Mouse (Mus musculus) kidney, adult 2 months (tissue): ENCODE data around the gene Dnaaf1. TPM values are rescaled to one million over a fixed set of nuclear protein-coding genes. Genes with fewer than 3 reads are reported as not detected.

Experiments
- DNase-seq: peaks from one replicate; pipeline ENCODE4 v3.0.0; 2021
- H3K27ac ChIP-seq: fragments of 200-500 bp; 2 replicates; pipeline ENCODE4 v1.5.1; 2012; ENCODE audit warnings: low read depth, low read length, control low read depth, inconsistent platforms; ENCODE audit not compliant: insufficient read depth
- H3K27me3 ChIP-seq: fragments of 200-500 bp; replicated peaks from 2 replicates; pipeline ENCODE4 v1.6.1; 2012; ENCODE audit warnings: mild to moderate bottlenecking, moderate library complexity, low read length, inconsistent platforms; ENCODE audit not compliant: control insufficient read depth, insufficient read depth
- H3K36me3 ChIP-seq: fragments of 200-500 bp; 2 replicates; pipeline ENCODE4 v1.6.1; 2012; ENCODE audit warnings: mild to moderate bottlenecking, moderate library complexity, low read length, inconsistent platforms; ENCODE audit not compliant: control insufficient read depth, insufficient read depth
- H3K4me1 ChIP-seq: fragments of 200-500 bp; 2 replicates; pipeline ENCODE4 v1.6.1; 2011; ENCODE audit warnings: low read length; ENCODE audit not compliant: control insufficient read depth, insufficient read depth
- H3K4me3 ChIP-seq: fragments of 200-500 bp; 2 replicates; pipeline ENCODE4 v1.5.1; 2011; ENCODE audit warnings: mild to moderate bottlenecking, low read depth, low read length, control low read depth; ENCODE audit not compliant: insufficient read depth
- CTCF ChIP-seq: fragments of 200-500 bp; conservative IDR thresholded peaks from 2 replicates; pipeline ENCODE4 v1.5.1; 2011; ENCODE audit warnings: low read depth, mild to moderate bottlenecking, control low read depth, low read length, moderate library complexity, mixed read lengths; ENCODE audit not compliant: insufficient read depth, insufficient read length
- POLR2A ChIP-seq: fragments of 200-500 bp; IDR thresholded peaks from one replicate; pipeline ENCODE4 v1.6.1; 2011; ENCODE audit warnings: low read depth, low read length, control low read depth
- WGBS: fragments of 180-500 bp; shearing (Covaris S2); methylation state at CpG from one replicate; pipeline ENCODE4 v1.1.7; 2018; 5-methylcytosine and 5-hydroxymethylcytosine counted together
- polyA plus RNA-seq: library from polyadenylated mRNA; depleted of rRNA; stranded (reverse); fragments of >200 nt; gene quantifications from 2 replicates; pipeline ENCODE4 v1.2.3, GENCODE M21; 2012

Gene Dnaaf1
- polyA plus RNA-seq, 1 experiment, result 0.42 TPM

DNA sequence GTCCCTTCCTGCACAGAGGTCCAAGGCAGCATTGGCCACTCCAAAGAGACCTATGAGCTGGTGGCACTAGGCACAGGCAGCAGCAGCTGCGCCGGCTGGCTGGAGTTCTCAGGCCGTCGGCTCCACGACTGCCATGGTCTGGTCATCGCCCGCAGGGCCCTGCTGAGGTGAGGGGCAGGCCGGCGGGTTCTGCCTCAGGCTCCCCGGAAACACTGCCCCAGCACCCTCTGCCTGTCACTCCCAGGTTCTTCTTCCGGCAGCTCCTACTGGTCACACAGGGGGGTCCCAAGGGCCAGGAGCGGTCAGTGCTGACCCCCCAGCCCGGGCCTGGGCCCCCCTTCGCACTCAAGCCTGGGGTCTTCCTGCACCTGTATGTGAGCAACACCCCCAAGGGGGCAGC is 40.1 kb downstream of the Dnaaf1 start:
- H3K4me1 ChIP-seq, result 0 out of 2 replicates have a peak, but pooled peaks cover 2% of the 10 kb centered on the region
- TF ChIP-seq CTCF, result no peak
- TF ChIP-seq POLR2A, result no peak
- no peaks in the 10 kb centered on the region for H3K27me3 ChIP-seq
- 84% methylated on average over 14 of the region's 14 CpGs for WGBS
- H3K4me3 ChIP-seq, result no peak overlapping the region
- no peaks in the 10 kb centered on the region for H3K36me3 ChIP-seq
- H3K27ac ChIP-seq, result no peak overlapping the region
- DNase-seq, result no peak

DNA sequence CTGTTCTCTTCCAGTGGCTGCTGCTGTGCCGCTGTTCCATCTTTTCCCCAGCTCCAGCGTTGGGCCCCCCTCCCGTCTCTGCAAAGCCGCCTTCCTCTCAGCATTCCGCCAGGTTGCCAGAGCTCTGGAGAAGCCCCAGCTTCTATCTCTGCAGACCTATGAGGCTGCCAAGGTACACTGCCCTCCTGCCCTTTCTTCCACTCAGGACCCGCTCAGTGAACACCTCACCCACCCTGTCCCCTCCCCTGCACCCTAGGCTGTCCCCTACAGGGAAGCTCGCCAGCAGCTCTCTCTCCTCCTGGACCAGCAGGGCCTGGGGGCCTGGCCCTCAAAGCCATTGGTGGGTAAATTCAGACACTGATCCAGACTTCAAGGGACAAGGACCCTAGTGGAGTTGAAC is 41.3 kb downstream of the Dnaaf1 start:
- Histone ChIP-seq H3K4me3 (no peak overlapping the region), H3K27me3 (no peaks in the 10 kb centered on the region), H3K4me1 (0 out of 2 replicates have a peak, but pooled peaks cover 2% of the 10 kb centered on the region), H3K27ac (no peak overlapping the region), H3K36me3 (no peaks in the 10 kb centered on the region)
- DNase-seq, result no peak
- WGBS, result 73% methylated on average over 7 of the region's 7 CpGs
- TF ChIP-seq POLR2A (no peak), CTCF (no peak)

DNA sequence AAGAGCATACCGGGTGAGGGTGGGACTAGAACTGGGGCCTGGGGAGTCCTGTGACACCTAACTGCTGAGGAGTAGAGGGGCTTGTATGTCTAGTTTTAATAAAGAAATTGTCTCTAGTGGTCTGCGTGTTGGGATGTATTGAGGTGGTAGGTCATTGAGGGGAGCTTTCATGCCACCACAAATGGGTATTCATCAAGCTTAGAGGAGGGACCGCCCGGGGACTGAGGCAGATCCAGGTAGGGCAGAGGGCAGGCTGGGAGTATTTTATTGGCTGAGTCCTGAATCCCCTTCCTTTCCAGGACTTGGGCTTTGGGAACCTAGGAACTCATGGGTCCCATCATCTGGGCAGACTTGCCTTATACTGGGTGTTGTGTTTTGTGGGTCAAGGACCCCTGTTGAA is 41.8 kb downstream of the Dnaaf1 start:
- WGBS, result 92% methylated on average over 4 of the region's 4 CpGs
- H3K36me3 ChIP-seq, result no peaks in the 10 kb centered on the region
- no peak for DNase-seq
- no peaks in the 10 kb centered on the region for H3K27me3 ChIP-seq
- H3K4me1 ChIP-seq, result 0 out of 2 replicates have a peak, but pooled peaks cover 2% of the 10 kb centered on the region
- no peak overlapping the region for H3K27ac ChIP-seq
- TF ChIP-seq CTCF (no peak), POLR2A (no peak)
- no peak overlapping the region for H3K4me3 ChIP-seq

DNA sequence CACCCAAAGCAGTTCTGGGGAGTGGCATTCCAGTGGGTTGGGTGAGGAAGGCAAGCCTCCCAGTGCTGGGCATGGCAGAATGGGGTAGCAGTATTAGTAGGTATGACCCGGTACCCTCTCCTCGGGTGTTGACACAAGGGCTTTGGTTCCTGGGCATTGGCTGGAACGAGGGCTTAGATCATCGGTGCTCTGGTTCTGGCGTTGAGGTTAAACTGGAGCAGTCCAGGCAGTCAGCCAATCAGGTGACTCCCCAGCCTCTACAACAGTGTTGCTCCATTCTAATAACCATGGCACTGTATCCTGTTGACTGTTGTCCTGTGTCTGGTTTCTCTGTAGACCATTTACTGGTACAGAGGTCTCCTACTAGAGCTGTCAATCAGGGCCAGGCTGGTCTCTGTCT is 42.6 kb downstream of the Dnaaf1 start:
- TF ChIP-seq CTCF (no peak), POLR2A (no peak)
- H3K27me3 ChIP-seq, result no peaks in the 10 kb centered on the region
- H3K4me1 ChIP-seq, result 0 out of 2 replicates have a peak, but pooled peaks cover 2% of the 10 kb centered on the region
- H3K27ac ChIP-seq, result no peak overlapping the region
- no peaks in the 10 kb centered on the region for H3K36me3 ChIP-seq
- peak; percentile 17 for DNase-seq
- WGBS, result 77% methylated on average over 5 of the region's 5 CpGs
- no peak overlapping the region for H3K4me3 ChIP-seq

DNA sequence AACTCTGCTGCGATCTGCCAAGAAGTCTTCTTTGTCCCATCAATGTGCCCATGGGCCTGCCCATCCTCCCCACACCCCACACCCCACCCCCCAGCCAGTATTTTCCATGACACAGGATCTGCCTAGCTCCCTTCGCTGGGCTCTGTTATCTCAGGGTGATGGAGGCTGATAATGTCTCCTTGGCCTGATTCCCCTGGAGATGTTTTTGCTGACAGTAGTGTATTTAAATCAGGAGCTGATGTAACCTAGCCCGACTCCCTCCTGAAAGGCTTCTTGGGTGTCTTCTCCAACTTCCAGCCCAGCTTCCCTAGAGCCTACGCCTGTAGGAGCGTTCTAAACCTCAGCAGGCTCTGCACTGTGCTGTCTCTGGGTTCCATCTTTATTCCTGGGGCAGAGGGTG is 43.9 kb downstream of the Dnaaf1 start:
- no peak for DNase-seq
- 73% methylated on average over 5 of the region's 5 CpGs for WGBS
- no peaks in the 10 kb centered on the region for H3K27me3 ChIP-seq
- no peaks in the 10 kb centered on the region for H3K4me1 ChIP-seq
- TF ChIP-seq POLR2A (no peak), CTCF (no peak)
- no peak overlapping the region for H3K4me3 ChIP-seq
- no peaks in the 10 kb centered on the region for H3K36me3 ChIP-seq
- no peak overlapping the region for H3K27ac ChIP-seq

DNA sequence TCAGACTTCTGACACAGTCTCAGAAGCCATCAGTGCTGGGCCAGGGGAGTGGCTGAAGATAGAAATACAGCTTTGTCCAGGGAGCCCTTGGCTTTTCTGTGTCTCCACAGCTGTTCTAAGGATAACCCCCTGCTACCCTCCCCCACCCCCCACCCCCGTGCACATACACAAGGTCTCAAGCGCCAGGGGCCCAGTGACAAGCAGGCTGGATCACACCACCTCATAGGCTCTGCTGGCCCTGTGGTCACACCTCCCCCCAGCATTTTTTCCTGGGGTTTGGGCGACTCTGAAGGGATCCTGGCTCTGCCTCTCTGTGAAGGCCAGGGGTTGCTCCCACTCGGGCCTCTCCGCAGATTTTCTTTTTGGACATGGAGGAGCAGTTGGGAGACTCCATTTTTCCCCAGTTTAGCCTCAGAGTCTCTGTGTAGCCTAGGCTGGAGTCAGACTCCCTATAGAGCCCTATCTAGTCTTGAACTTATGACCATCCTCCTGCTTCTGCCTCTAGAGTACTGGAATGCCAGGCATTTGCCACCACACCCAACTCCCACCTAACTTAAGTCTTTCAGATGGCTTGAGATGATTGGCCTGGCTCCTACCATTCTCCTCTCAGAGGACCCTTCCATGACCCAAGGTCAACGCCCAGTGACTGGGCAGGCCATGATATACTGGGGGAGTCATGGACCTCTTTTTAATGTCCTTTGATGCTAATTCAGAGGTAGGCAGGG is 45.2 kb downstream of the Dnaaf1 start:
- no peaks in the 10 kb centered on the region for H3K27me3 ChIP-seq
- TF ChIP-seq POLR2A (no peak), CTCF (no peak)
- 77% methylated on average over 6 of the region's 6 CpGs for WGBS
- H3K27ac ChIP-seq, result no peak overlapping the region
- no peaks in the 10 kb centered on the region for H3K36me3 ChIP-seq
- no peak overlapping the region for H3K4me3 ChIP-seq
- no peaks in the 10 kb centered on the region for H3K4me1 ChIP-seq
- no peak for DNase-seq

DNA sequence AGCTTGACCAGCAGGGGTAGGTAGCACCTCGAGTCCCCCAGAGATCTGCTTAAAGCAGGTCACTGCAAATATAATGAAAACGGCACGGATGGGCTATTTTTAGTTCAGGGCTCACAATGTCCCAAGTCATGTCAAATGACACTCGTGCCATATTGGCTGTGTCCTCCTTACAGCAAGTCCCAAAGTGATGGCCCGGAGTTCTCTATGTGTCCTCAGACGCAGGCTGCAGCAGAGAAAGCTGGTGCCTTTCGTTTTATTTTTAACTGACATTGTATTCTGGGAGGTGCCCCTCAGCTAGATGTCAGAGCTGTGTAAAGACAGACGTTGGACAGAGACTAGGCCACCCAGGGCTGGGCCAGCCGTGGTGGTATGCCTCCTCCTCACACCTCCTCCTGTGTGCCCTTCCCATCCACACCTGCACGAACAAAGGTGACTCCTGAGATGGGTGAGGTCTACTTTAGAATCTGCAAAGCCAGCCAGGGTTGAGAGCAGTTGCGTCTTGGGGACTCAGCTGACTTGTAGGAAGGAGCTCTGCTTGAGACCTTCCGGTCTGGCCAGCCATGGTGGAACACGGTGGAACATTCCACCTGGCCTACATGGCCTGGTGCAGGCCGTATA is 45.9 kb downstream of the Dnaaf1 start:
- Histone ChIP-seq H3K4me3 (no peak overlapping the region), H3K4me1 (no peaks in the 10 kb centered on the region), H3K36me3 (no peaks in the 10 kb centered on the region), H3K27ac (no peak overlapping the region), H3K27me3 (no peaks in the 10 kb centered on the region)
- no peak for TF ChIP-seq POLR2A
- TF ChIP-seq CTCF, result no peak
- DNase-seq, result no peak
- 83% methylated on average over 14 of the region's 14 CpGs for WGBS
